Mouse (Mus musculus): Measurements from ENCODE around the gene Exoc3l2.

Exoc3l2 gene

GRCm38 (mm10) chr7:19457414-19458071, 5.6 kb upstream of the Exoc3l2 start:
- DNase-seq, result no peak

GRCm38 (mm10) chr7:19458072-19458486, 5.1 kb upstream of the Exoc3l2 start:
- peak; percentile 54 to 79 for DNase-seq

- DNase-seq, result peak; percentile 81 to 88
Observed at GRCm38 (mm10) chr7:19458591-19459111, 4.5 kb upstream of the Exoc3l2 start, which contains the start of gene Mark4. Gene Mark4 (minus strand): TSS chr7:19458821.

- no peak for DNase-seq
Observed at GRCm38 (mm10) chr7:19459144-19459870, 3.8 kb upstream of the Exoc3l2 start.

GRCm38 (mm10) chr7:19460500-19460899, 2.6 kb upstream of the Exoc3l2 start:
- DNase-seq, result no peak

- peak; percentile 81 to 90 for DNase-seq
Observed at GRCm38 (mm10) chr7:19461488-19461887, 1.6 kb upstream of the Exoc3l2 start.

- no peak for DNase-seq
Observed at GRCm38 (mm10) chr7:19462443-19462842, 688 bp upstream of the Exoc3l2 start.

- DNase-seq, result peak; percentile 42 to 47
Observed at GRCm38 (mm10) chr7:19464367-19465307, 1.5 kb downstream of the Exoc3l2 start.

GRCm38 (mm10) chr7:19466602-19467145, 3.5 kb downstream of the Exoc3l2 start:
- DNase-seq, result peak; percentile 58 to 75

- DNase-seq, result peak; percentile 57 to 77
Observed at GRCm38 (mm10) chr7:19467638-19468037, 4.5 kb downstream of the Exoc3l2 start.

- no peak for DNase-seq
Observed at GRCm38 (mm10) chr7:19468279-19468678, 5.1 kb downstream of the Exoc3l2 start.

GRCm38 (mm10) chr7:19469404-19469803, 6.3 kb downstream of the Exoc3l2 start:
- DNase-seq, result peak in 1 of 2 experiments; percentile 34

GRCm38 (mm10) chr7:19470308-19470707, 7.2 kb downstream of the Exoc3l2 start:
- peak; percentile 44 to 67 for DNase-seq

- peak; percentile 82 to 86 for DNase-seq
Observed at GRCm38 (mm10) chr7:19472403-19472802, 9.3 kb downstream of the Exoc3l2 start.

- peak; percentile 54 to 81 for DNase-seq
Observed at GRCm38 (mm10) chr7:19473875-19474443, 10.8 kb downstream of the Exoc3l2 start.

GRCm38 (mm10) chr7:19477084-19477483, 14.0 kb downstream of the Exoc3l2 start:
- DNase-seq, result no peak

GRCm38 (mm10) chr7:19477624-19478384, 14.7 kb downstream of the Exoc3l2 start:
- DNase-seq, result peak; percentile 72 to 85

- DNase-seq, result no peak
Observed at GRCm38 (mm10) chr7:19483281-19483680, 20.1 kb downstream of the Exoc3l2 start.

GRCm38 (mm10) chr7:19485488-19485887, 22.4 kb downstream of the Exoc3l2 start:
- DNase-seq, result no peak

GRCm38 (mm10) chr7:19486549-19486948, 23.4 kb downstream of the Exoc3l2 start:
- no peak for DNase-seq

GRCm38 (mm10) chr7:19489525-19489924, 26.4 kb downstream of the Exoc3l2 start:
- no peak for DNase-seq

All from kidney, postnatal 36 days (tissue).